Mouse (Mus musculus) 416B (cell line): ENCODE measurements around the gene Arhgef19.

Source experiments
- DNase-seq: peaks from one replicate; pipeline ENCODE4 v3.0.0; 2011; ENCODE audit warnings: low read depth

Gene Arhgef19

DNA sequence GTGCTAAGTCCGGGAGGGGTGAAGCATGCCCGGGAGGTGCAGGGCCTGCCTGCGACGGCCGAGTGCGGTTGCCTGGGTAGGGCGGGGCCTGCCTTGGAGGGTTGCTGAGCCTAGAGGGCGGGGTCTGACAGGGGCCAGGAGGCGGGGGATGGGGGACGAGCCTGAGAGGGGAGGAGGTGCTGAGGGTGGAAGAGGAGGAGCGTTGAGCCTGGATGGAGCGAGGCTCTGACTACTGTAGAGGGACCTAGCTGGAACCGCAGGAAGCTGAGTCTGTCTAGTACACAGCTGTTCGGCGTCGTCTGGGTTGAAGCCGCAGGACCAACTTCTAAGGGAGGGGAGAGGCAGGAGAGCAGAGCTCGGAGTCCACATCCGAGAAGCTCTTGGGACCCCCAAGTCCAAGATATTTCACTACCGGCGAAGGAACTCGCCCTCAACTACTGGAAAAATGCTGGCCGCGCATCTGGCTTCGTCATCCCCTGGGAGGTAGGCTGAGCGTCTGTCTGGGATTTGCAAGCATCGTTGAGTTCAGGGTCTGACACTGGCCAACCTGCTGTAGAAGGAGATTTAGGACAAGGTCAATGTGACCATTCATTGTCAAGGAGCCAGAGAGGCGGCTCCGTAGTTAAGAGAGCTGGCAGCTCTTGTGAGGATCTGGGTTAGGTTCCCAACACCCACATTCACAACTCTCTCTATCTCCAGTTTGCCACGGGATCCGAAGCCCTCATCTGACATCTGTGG lies at the start of gene Arhgef19:
Gene Arhgef19 (plus strand): TSS at position 112 of the 738 bp plus-strand sequence.
- peak; percentile 93 for DNase-seq

- no peak for DNase-seq
These were observed 48.0 kb upstream of the Arhgef19 start for GRCm38 (mm10) chr4:141191294-141191693.

GRCm38 (mm10) chr4:141194553-141194952 lies 44.7 kb upstream of the Arhgef19 start:
- no peak for DNase-seq

DNA sequence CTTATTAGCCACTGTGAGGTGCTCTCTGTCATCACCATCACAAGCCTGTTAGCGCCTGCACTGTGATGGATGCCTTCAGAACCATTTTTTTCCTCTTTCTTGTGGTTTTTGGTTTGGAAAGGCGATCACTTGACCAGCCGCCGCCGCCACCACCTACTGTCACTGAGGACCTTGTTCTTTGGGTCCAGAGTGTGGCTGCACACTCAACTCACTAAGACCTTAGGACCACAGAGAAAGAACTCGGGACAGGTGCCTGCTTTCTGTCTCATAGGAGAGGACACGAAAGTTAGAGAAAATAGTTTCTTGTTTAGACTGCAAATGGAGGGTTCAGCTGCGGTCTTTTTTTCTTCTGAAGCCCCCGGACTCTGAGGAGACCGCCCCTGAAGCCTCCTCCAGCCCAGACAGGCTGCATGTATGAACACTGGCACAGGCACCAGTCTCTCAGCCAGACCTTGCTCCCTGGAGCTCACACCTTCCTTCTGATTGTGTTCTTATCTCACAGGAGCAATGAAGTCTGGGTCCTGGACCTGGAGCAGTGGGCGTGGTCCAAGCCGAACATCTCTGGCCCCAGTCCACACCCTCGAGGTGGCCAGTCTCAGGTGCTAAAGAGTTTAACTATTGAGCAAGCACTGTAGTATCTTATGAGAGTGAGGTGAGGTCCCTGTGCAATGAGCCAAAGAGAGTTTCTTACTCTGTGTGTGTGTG lies 42.2 kb upstream of the Arhgef19 start:
- DNase-seq = no peak

DNA sequence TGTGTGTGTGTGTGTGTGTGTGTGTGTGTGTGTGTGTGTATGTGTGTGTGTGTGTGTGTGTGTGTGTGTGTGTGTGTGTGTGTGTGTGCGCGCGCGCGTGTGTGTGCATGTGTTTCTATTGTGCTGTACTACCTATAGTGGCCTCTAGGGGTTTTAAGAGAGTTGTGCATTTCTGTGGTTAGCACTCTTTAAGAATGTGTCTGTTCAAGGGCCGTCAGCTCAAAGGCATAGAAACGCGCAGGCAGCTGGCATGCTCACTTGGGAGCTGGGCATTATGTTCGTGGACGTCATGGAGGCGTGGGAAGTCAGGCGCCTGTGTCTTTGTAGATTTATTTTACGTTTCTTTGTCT lies 41.6 kb upstream of the Arhgef19 start:
- DNase-seq = no peak

- DNase-seq = no peak
These were observed 38.4 kb upstream of the Arhgef19 start for GRCm38 (mm10) chr4:141200906-141201305.

- no peak for DNase-seq
These were observed 37.1 kb upstream of the Arhgef19 start for GRCm38 (mm10) chr4:141202192-141202591.

GRCm38 (mm10) chr4:141204580-141205061 lies 34.7 kb upstream of the Arhgef19 start:
- peak; percentile 35 for DNase-seq

GRCm38 (mm10) chr4:141207081-141207480 lies 32.2 kb upstream of the Arhgef19 start:
- no peak for DNase-seq

GRCm38 (mm10) chr4:141210524-141211219 lies 28.6 kb upstream of the Arhgef19 start:
- DNase-seq = no peak

GRCm38 (mm10) chr4:141211646-141212045 lies 27.7 kb upstream of the Arhgef19 start:
- no peak for DNase-seq

DNA sequence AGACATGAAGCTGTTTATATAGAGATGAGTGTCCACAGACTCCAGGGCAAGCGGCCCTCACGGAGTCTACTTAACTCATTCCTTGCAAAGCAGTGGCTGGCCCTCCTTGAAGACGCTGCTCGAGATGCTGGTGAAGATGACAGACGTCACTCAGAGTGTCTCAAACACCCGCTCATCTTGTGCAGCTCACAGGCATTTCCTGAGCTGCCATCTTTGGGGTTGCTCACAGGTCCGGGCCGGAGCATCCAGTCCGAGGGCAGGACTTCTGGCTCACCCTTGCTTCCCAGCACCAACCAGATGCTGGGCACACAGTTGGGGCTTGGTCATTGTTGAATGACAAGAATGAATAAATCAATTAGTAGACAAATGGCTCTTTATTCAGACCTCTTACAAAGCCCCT lies 26.4 kb upstream of the Arhgef19 start:
- DNase-seq = no peak

DNA sequence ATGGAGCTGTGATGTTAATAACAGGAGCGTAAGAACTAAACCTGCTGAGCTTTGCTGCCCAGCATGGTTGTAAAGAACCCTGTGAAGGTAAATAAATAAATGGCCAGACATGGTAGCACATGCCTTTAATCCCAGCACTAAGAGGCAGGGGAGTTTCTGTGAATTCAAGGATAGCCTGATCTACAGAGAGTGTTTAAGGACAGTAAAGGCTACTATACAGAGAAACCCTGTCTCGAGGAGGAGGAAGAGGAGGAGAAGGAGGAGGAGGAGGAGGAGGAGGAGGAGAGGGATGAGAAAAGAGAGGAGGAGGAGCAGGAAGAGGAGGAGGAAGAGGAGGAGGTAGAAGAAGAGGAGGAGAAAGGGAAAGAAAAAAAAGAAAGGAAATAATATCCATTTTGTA lies 26.0 kb upstream of the Arhgef19 start:
- no peak for DNase-seq

DNA sequence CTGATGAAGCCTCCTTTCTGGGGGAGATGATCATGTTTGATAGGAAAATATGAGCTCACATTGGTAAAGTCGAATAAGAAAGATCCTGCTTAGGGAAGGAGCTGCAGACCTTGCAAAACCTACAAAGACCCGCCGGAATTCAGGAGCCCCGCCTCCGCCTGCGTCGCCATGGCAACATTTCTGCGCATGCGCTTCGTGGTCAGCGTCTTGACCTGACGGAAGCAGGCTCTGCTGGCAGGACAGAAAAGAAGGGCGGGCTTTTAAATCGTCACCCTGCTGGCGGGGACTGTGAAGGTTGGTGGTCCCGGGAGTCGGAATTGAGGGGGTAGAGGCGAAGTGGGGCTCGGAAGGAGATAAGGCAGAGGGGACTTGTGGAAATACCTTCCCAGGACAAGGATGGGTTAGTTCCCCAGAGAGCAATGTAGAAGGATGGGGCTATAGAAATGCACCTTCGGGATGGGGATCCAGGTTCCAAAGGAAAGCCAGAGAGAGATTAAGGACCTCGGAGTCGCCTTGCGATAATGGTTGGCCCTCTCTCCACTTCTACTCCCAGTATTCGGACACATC lies 25.4 kb upstream of the Arhgef19 start, which contains the start of gene Rsg1:
Gene Rsg1 (plus strand): TSS at position 187 of the 567 bp plus-strand sequence.
- DNase-seq = peak; percentile 95

DNA sequence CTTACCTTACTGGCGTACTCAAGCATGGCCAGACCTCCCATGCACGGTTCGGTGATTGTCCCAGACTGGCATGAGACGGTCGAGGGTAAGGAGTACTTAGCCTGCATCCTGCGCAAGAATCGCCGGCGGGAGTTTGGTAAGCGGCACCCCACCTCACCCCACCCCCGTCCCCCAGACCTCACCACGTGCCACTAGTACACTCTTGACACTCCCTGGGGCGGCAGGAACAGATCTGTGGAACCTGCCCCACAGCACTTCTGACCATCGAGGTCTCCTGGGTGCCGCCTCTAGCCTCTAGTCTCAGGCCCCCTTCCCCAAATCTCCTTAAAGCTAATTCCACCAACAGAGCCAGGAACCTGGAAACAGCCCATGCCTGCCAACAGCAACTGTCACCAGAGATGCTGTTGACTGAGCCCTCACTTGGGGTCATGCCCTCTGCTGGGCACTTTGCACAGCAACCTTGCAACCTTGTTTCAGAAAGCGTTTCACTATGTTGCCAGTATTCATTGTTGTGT lies 24.9 kb upstream of the Arhgef19 start:
- DNase-seq = peak; percentile 84

DNA sequence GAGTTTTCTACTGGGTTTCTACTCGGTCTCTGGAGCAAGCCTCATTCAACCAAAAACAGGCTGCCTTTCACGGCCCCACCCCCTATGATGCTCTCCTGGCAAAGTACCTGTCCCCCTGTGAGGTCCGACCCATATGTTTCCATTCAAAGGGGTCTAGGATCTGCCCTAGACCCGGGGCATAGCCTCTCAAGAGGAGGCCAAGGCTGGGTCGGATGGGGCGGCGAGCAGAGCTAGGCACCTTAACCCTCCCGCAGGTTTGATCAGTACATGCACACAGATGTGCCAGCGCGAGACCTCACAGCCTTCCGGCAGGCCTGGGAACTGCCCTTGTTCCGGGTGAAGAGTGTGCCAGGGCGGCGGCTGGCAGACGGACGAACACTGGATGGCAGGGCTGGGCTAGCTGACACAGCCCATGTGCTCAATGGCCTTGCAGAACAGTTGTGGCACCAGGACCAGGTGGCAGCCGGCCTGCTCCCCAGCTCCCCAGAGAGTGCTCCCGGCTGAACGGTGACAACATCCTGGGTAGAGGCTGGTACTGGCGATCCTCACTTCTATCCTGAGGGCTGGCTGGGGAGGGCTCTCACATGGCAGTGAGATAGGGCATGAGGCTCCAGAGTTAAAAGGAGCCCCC lies 19.6 kb upstream of the Arhgef19 start:
- DNase-seq = no peak

- peak; percentile 48 for DNase-seq
These were observed 17.5 kb upstream of the Arhgef19 start for GRCm38 (mm10) chr4:141221848-141222247.

GRCm38 (mm10) chr4:141222752-141223151 lies 16.5 kb upstream of the Arhgef19 start:
- DNase-seq = peak; percentile 29

DNA sequence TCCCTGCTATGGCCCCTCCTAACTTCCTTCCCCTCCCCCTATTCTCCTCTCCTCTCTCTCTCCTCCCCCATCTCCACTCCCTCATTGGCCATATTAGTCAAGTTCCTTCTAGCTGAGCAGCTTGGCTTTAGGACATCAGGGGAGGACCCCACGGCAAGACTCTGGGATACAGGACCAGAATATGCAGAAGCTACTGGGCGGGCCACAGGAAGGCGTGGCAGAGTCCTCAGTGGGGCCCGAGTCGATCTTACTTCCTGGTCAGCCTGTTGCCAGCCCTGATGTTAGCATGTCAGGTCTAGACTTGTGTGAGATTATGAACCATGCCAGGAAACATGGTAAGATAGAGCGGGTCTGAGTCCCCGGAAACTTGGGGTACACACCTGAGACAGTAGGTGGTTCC lies 10.6 kb upstream of the Arhgef19 start:
- no peak for DNase-seq

DNA sequence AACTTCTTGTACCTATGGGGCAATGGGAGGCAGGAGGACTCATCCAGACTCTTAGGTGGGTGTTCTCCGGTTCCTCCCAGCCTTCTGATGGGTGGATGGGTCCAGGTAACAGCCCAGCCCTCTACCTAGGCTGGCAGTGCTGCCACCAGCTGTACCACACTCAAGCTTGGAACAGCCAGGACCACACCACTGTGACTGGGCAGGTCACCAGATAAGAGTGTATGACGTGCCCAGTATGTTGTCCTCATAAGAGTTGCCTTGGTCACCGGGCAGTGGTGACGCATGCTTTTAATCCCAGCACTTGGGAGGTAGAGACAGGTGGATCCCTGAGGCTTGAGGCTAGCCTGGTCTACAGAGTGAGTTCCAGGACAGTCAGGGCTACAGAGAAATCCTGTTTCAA lies 6.1 kb upstream of the Arhgef19 start:
- DNase-seq = no peak

- no peak for DNase-seq
These were observed 3.7 kb upstream of the Arhgef19 start for GRCm38 (mm10) chr4:141235537-141236111.
